Mouse (Mus musculus) ovary, adult 10 weeks (tissue): Measurements from ENCODE around the gene Ypel3. TPM values are rescaled to one million over a fixed set of nuclear protein-coding genes. Genes with fewer than 3 reads are reported as not detected.

Source experiments
- polyA plus RNA-seq: library from polyadenylated mRNA; stranded (reverse); fragments of 350-450 nt; fragmentation: Illumina TruSeq; extraction: RNeasy Lipid Tissue Mini Kit (QIAGEN cat#74804); gene quantifications from one replicate; pipeline ENCODE4 v1.2.3, GENCODE M21; 2014

The Ypel3 gene
- polyA plus RNA-seq, result 9.1 TPM

GRCm38 (mm10) chr7:126776598-126777057 is at the start of gene Ypel3:
TSS of gene Ypel3 (plus strand) at chr7:126776955.

GRCm38 (mm10) chr7:126759050-126759671 is 17.6 kb upstream of the Ypel3 start, which contains the start of gene Mapk3:
TSS of gene Mapk3 (plus strand) at chr7:126759601.

GRCm38 (mm10) chr7:126766201-126766600 is 10.6 kb upstream of the Ypel3 start, which contains the start of gene Gdpd3:
TSS of gene Gdpd3 (plus strand) at chr7:126766334.

GRCm38 (mm10) chr7:126780971-126781635 is 4.3 kb downstream of the Ypel3 start, which contains the start of gene Tbx6:
TSS of gene Tbx6 (plus strand) at chr7:126781483.

GRCm38 (mm10) chr7:126791851-126792720 is 15.3 kb downstream of the Ypel3 start, which contains the start of gene Ppp4c:
TSS of gene Ppp4c (minus strand) at chr7:126792496.

GRCm38 (mm10) chr7:126797411-126798126 is 20.8 kb downstream of the Ypel3 start, which contains the start of gene Fam57b:
TSS of gene Fam57b (plus strand) at chr7:126797668.

Other genes with a start within 250 kb of the Ypel3 start
- 340 TPM for gene Eif3c, start 210.5 kb upstream of the Ypel3 start, polyA plus RNA-seq
- gene Apobr, start 192.0 kb upstream of the Ypel3 start, polyA plus RNA-seq, result 0.26 TPM
- gene Cln3, start 191.1 kb upstream of the Ypel3 start, polyA plus RNA-seq, result 1.4 TPM
- gene Il27, start 182.0 kb upstream of the Ypel3 start, polyA plus RNA-seq, result not detected
- 10.7 TPM for gene Nupr1, start 146.1 kb upstream of the Ypel3 start, polyA plus RNA-seq
- 2.7 TPM for gene Sgf29, start 127.6 kb upstream of the Ypel3 start, polyA plus RNA-seq
- gene Sult1a1, start 100.5 kb upstream of the Ypel3 start, polyA plus RNA-seq, result 42.1 TPM
- 0.26 TPM for gene Bola2, start 81.6 kb upstream of the Ypel3 start, polyA plus RNA-seq
- gene Slx1b, start 81.2 kb upstream of the Ypel3 start, polyA plus RNA-seq, result 1.2 TPM
- 2.9 TPM for gene Coro1a, start 69.2 kb upstream of the Ypel3 start, polyA plus RNA-seq
- gene Mapk3, start 17.4 kb upstream of the Ypel3 start, polyA plus RNA-seq, result 15.3 TPM
- not detected for gene Gdpd3, start 10.6 kb upstream of the Ypel3 start, polyA plus RNA-seq
- gene Tbx6, start 4.5 kb downstream of the Ypel3 start, polyA plus RNA-seq, result not detected
- gene Ppp4c, start 15.5 kb downstream of the Ypel3 start, polyA plus RNA-seq, result 36.4 TPM
- gene Fam57b, start 20.7 kb downstream of the Ypel3 start, polyA plus RNA-seq, result 1.5 TPM
- not detected for gene 4930451I11Rik, start 54.7 kb downstream of the Ypel3 start, polyA plus RNA-seq
- not detected for gene Doc2a, start 70.5 kb downstream of the Ypel3 start, polyA plus RNA-seq
- gene Hirip3, start 85.0 kb downstream of the Ypel3 start, polyA plus RNA-seq, result 21.5 TPM
- gene Ino80e, start 85.4 kb downstream of the Ypel3 start, polyA plus RNA-seq, result 19.9 TPM
- 8.2 TPM for gene Taok2, start 107.7 kb downstream of the Ypel3 start, polyA plus RNA-seq
- 6.6 TPM for gene Tmem219, start 146.0 kb downstream of the Ypel3 start, polyA plus RNA-seq
- gene Kctd13, start 151.9 kb downstream of the Ypel3 start, polyA plus RNA-seq, result 1.9 TPM
- gene Asphd1, start 172.6 kb downstream of the Ypel3 start, polyA plus RNA-seq, result not detected
- 2.7 TPM for gene Sez6l2, start 173.6 kb downstream of the Ypel3 start, polyA plus RNA-seq
- 13.1 TPM for gene Cdipt, start 199.0 kb downstream of the Ypel3 start, polyA plus RNA-seq
- 0.91 TPM for gene Cdiptos, start 199.1 kb downstream of the Ypel3 start, polyA plus RNA-seq
- gene Mvp, start 237.7 kb downstream of the Ypel3 start, polyA plus RNA-seq, result 0.46 TPM
- not detected for gene Pagr1b, start 239.5 kb downstream of the Ypel3 start, polyA plus RNA-seq
- gene Pagr1a, start 240.4 kb downstream of the Ypel3 start, polyA plus RNA-seq, result not detected
- gene Gm42742, start 244.1 kb downstream of the Ypel3 start, polyA plus RNA-seq, result 0.60 TPM
- not detected for gene Prrt2, start 244.3 kb downstream of the Ypel3 start, polyA plus RNA-seq